Comparison of ENCODE assay signal across 8 mouse cellular contexts in the genomic region with DNA sequence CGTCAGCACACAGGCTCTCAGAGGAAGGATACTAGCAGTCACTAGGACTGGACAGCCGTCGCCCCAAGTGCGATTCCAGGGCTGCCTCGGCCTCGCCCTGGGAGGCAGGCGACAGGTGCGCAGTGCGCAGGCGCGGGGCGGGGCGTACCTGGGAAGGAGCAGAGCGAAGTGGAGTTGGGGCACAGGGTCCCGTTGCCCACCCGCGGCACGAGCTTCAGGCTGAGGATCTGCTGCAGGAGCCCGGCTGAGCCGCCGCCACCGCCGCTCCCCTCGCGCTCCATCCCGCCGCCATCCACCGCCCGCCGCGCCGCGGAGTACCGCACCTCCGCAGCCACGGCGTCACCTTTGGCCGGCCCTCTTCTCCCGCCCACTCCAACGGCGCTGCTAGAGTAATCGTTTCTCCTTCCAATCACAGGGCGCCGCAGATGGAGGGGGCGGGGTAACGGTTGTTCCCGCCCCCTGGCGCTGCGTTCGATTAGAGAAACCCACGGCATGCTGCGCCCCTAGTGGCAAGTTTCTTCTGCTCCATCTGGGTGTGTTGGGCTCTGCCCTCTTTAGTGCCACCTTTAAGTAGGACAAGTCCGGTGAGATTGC. TPM values are rescaled to one million over a fixed set of nuclear protein-coding genes. Genes with fewer than 3 reads are reported as not detected.
A peak's percentile ranks its signal among the peaks of the same experiment; 100 is the strongest.
DNase-seq lines count a peak whose midpoint lies in the region; ATAC-seq lines count a peak whose summit lies in the region.

A gene (minus strand): TSS at position 396 of the 594 bp plus-strand sequence.

- peak within 1 kb of the TSS; percentile 73 for H3K9ac ChIP-seq in hindbrain, embryonic 14.5 days

- DNase-seq in R1 (ENCODE audit: low read depth, low spot score) = peak; percentile 98
- peak; percentile 99 to 100 for DNase-seq in cerebellum, postnatal 25 days
- peak; percentile 98 for DNase-seq in frontal cortex, postnatal 25 days (ENCODE audit: low spot score in 2 of 2)
- DNase-seq in hindbrain, embryonic 14.5 days (ENCODE audit: low spot score) = peak; percentile 98
- peak; percentile 96 to 97 for DNase-seq in layer of hippocampus, postnatal 36 days
- peak; percentile 100 for DNase-seq in lung, postnatal 36 days
- peak; percentile 98 for DNase-seq in retina, postnatal 1 day
- DNase-seq in urinary bladder, adult 18-20 months (ENCODE audit: low spot score in 2 of 2) = peak; percentile 95 to 96

- H3K27me3 ChIP-seq in hindbrain, embryonic 14.5 days (ENCODE audit: control insufficient read depth, insufficient read depth, low read length) = no peaks in the 10 kb centered on the region

- H3K4me1 ChIP-seq in hindbrain, embryonic 14.5 days (replicated peaks; ENCODE audit: control insufficient read depth, insufficient read depth, low read length) = peaks cover 8% of the 10 kb centered on the region

- H3K36me3 ChIP-seq in hindbrain, embryonic 14.5 days (replicated peaks; ENCODE audit: control insufficient read depth, insufficient read depth) = no peaks in the 10 kb centered on the region

- H3K4me3 ChIP-seq in hindbrain, embryonic 14.5 days (replicated peaks; ENCODE audit: low read length) = peak within 1 kb of the TSS; percentile 86

- WGBS in hindbrain, embryonic 14.5 days = under 1% methylated on average over 50 of the region's 53 CpGs

- H3K4me2 ChIP-seq in hindbrain, embryonic 14.5 days (replicated peaks) = peak within 1 kb of the TSS; percentile 67

- ATAC-seq in hindbrain, embryonic 14.5 days (ENCODE audit: low FRiP score) = peak; percentile 99

- peak within 1 kb of the TSS; percentile 69; the same call in 1 of the 2 replicates for H3K27ac ChIP-seq in hindbrain, embryonic 14.5 days

- H3K9me3 ChIP-seq in hindbrain, embryonic 14.5 days (ENCODE audit: control insufficient read depth, low read length) = no peaks in the 10 kb centered on the region

RNA-seq across cellular contexts. Expression of the gene that starts here (rescaled TPM):
- 2.8 and 3.7 TPM in 2 replicates for polyA plus RNA-seq in hindbrain, embryonic 14.5 days (2014; fragmentation: Nextera tagmentation; extraction: Ambion mirVana)
- 1 to 10 TPM; 5.0 to 5.1 TPM for total RNA-seq in layer of hippocampus, postnatal 36 days (2021)

Comparison
In these comparisons a context has a peak if more than half of its experiments do, and no peak if none do; other contexts are left out.
1. Peak in every context shown above with its lines: DNase-seq, ATAC-seq, H3K4me3 ChIP-seq and H3K27ac ChIP-seq.